Mouse (Mus musculus) layer of hippocampus, adult 9-11 months (tissue): ENCODE measurements around the gene Olfr1310.
"Not testable (repeated sequence)": the region's sequence is repeated elsewhere in the genome, so short reads cannot be mapped to it uniquely, and the experiment has no call there.

ENCODE experiments used
- DNase-seq: peaks from one replicate; pipeline ENCODE4 v3.0.0; 2022

Olfr1310 gene

DNA sequence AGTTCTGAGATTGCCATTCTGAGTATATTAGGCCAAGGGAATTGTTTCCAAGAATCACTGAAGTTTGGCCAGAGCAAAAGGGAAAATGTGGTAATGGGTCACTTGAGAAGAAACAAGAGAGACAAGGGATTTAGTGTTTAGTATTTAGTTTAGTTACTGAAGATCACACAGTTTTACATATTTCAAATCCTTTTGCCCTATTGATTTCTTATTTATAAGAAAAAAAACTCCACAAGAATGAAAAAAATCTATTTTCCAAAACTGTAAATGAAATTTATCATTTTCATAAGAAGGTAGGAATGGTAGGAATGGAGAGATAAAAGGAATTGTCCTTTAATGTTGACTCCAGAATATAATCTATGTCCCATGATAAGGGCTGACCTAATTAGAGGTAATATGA, at the start of gene Olfr1310:
Olfr1310 (minus strand) TSS at position 101 of the 400 bp plus-strand sequence.
- DNase-seq = no peak

DNA sequence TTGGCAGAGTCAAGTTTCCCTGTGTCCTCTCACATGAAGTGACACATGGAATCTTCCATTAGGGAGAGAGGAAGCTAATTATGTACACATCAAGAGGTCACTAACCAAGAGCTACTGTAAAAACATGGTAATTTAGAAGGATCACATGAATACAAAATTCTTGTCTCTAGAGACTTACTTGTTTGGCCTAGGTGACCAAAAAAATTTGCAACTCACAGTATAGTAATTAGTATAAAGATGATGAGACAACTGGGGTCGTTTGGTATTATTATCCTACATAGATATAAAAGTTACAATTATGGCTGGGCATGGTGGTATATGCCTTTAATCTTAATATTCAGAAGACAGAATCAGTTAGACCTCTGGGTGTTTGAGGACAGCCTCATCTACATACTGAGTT, 37.6 kb upstream of the Olfr1310 start, which contains the start of gene Olfr1312:
Olfr1312 (minus strand) TSS at position 101 of the 400 bp plus-strand sequence.
- no peak for DNase-seq

DNA sequence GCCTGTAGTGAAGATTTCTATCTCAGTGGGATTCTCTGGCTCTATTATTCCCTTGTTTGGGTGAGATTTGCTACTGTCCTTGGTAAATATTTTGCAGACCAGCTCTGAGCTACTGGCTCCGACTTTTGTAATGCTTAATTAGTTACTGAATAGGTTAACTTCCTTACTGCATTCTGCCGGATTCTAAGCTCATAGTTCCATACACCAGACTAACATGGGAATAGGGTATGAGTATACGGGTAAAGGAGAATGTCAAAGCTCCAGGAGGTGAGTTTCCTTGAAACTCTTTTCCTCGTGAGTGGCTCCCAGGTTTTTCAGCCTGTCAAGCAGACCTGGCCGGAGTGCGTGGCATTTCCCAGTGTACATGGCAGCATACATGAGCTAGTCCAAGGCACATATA, 14.5 kb upstream of the Olfr1310 start:
- not testable (repeated sequence) for DNase-seq

DNA sequence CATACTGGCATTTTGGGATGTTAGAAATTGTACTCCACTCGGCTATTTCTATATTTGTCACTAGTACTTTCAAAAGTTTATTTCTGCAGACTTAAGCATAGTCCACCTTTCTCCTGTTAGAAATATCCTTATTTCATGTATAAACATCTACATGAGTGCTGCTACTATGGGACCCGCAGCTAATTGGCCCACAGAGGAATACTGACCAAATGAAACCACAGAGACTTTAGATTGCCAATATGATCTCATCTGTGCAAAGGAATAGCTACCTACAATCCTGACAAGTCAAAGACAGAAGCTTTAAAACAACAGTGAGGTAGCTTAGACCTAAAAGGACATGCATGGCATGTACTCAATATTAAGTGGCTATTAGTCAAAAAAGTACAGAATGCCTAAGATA, 11.8 kb upstream of the Olfr1310 start, which contains the start of gene Olfr1311:
Olfr1311 (minus strand) TSS at position 101 of the 400 bp plus-strand sequence.
- DNase-seq = no peak

DNA sequence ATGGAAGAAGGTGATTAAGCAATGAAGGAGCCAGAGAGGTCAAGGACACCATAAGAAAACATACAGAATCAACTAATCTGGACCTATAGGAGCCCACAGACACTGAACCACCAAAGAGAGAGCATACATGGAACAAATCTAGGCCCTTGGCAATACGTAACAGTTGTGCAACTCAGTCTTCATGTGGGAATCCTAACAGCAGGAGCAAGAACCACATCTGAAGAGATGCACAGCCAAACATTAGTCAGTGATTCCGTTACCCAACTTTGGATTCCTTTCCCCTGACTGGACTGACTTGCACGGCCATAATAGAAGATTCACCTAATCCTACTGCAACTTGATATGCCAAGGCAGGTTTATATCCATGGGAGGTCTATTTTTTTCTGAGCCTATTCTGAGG, 2.4 kb upstream of the Olfr1310 start:
- DNase-seq = no peak

DNA sequence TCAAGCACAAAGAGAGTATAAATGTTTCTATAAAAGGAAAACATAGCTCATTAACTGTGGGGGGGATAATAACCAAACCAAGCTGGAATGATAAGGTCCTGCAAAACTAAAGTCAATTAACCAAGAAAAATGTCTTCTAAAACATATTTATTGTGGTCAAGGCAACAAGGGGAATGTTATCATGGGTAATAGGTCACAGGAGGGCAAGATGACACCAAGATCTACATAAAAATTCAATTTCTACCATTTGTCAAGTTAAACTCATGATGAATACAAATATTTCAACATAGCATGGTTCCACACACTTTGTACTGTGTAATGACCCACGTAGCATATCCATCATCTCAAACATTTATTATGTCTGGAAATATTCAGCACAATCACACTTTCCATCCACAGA, 22.3 kb downstream of the Olfr1310 start, which contains the start of gene Olfr1309:
Olfr1309 (minus strand) TSS at position 101 of the 400 bp plus-strand sequence.
- no peak for DNase-seq

DNA sequence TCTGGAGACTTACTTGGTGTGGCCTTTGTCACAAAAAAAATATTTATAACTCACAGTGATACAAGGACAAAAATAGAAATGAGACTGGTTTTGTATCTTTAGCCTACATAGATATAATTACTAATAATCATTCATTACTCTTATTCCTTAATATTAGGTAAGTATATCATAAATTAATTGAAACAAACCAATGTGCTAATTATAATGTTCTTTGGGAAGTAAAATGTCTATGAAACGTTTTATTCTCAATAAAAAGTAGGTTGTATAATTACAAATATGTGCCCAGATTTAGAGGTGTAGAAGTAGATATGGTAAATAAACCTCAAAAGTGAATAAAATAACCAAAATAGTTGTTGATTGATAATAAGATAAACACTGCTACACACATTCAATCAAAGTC, 47.7 kb downstream of the Olfr1310 start, which contains the start of gene Olfr1308:
Olfr1308 (minus strand) TSS at position 101 of the 400 bp plus-strand sequence.
- DNase-seq = no peak
